Mouse (Mus musculus): ENCODE measurements around the gene Defb19. TPM values are rescaled to one million over a fixed set of nuclear protein-coding genes. Genes with fewer than 3 reads are reported as not detected.

Gene Defb19
- polyA plus RNA-seq, 1 experiment from 2014 or later: not detected

- Histone ChIP-seq H3K27me3 (replicated peaks; ENCODE audit: low read depth, poor library complexity, severe bottlenecking) (no peaks in the 10 kb centered on the region), H3K4me1 (peaks cover 10% of the 10 kb centered on the region)
- peak; percentile 63 for DNase-seq (ENCODE audit: low spot score)
These were observed 32.1 kb upstream of the Defb19 start for GRCm38 (mm10) chr2:152612193-152612592.

GRCm38 (mm10) chr2:152608719-152609118, 28.6 kb upstream of the Defb19 start:
- Histone ChIP-seq H3K9me3 (no peaks in the 10 kb centered on the region), H3K4me1 (peaks cover 10% of the 10 kb centered on the region), H3K4me3 (no peak overlapping the region), H3K27me3 (replicated peaks; ENCODE audit: low read depth, poor library complexity, severe bottlenecking) (no peaks in the 10 kb centered on the region), H3K36me3 (replicated peaks) (no peaks in the 10 kb centered on the region), H3K27ac (replicated peaks) (no peak overlapping the region)
- DNase-seq (ENCODE audit: low spot score): no peak
- WGBS: 85% methylated on average over 1 of the region's 1 CpGs

More at GRCm38 (mm10) chr2:152612193-152612592, 32.1 kb upstream of the Defb19 start:
- WGBS: 34% methylated on average over 8 of the region's 8 CpGs
- Histone ChIP-seq H3K27ac (replicated peaks) (peak overlapping the region; percentile 14; the same call in 1 of the 2 replicates), H3K4me3 (peak overlapping the region; percentile 11; the same call in 1 of the 2 replicates), H3K36me3 (replicated peaks) (no peaks in the 10 kb centered on the region), H3K9me3 (no peaks in the 10 kb centered on the region)

GRCm38 (mm10) chr2:152607746-152608145, 27.6 kb upstream of the Defb19 start:
- no peaks in the 10 kb centered on the region for H3K36me3 ChIP-seq (replicated peaks)
- H3K4me3 ChIP-seq: no peak overlapping the region
- no peak overlapping the region for H3K27ac ChIP-seq (replicated peaks)
- H3K4me1 ChIP-seq: peaks cover 10% of the 10 kb centered on the region
- DNase-seq (ENCODE audit: low spot score): no peak
- H3K9me3 ChIP-seq: no peaks in the 10 kb centered on the region
- H3K27me3 ChIP-seq (replicated peaks; ENCODE audit: low read depth, poor library complexity, severe bottlenecking): no peaks in the 10 kb centered on the region
- WGBS: 67% methylated on average over 6 of the region's 6 CpGs

- WGBS: 86% methylated on average over 15 of the region's 15 CpGs
- no peaks in the 10 kb centered on the region for H3K9me3 ChIP-seq
- DNase-seq (ENCODE audit: low spot score): peak; percentile 41
- H3K27me3 ChIP-seq (replicated peaks; ENCODE audit: low read depth, poor library complexity, severe bottlenecking): no peaks in the 10 kb centered on the region
- H3K36me3 ChIP-seq (replicated peaks): no peaks in the 10 kb centered on the region
- H3K4me3 ChIP-seq: no peak within 1 kb of the TSS
- no peaks in the 10 kb centered on the region for H3K4me1 ChIP-seq
- H3K27ac ChIP-seq (replicated peaks): no peak within 1 kb of the TSS
These were observed 23.9 kb upstream of the Defb19 start, which contains the start of gene Defb36 for GRCm38 (mm10) chr2:152604057-152604456. TSS of gene Defb36 (plus strand) at chr2:152604327.

- no peak overlapping the region for H3K27ac ChIP-seq (replicated peaks)
- no peaks in the 10 kb centered on the region for H3K4me1 ChIP-seq
- H3K36me3 ChIP-seq (replicated peaks): no peaks in the 10 kb centered on the region
- WGBS: 71% methylated on average over 4 of the region's 4 CpGs
- no peaks in the 10 kb centered on the region for H3K9me3 ChIP-seq
- no peak for DNase-seq (ENCODE audit: low spot score)
- no peak overlapping the region for H3K4me3 ChIP-seq
- no peaks in the 10 kb centered on the region for H3K27me3 ChIP-seq (replicated peaks; ENCODE audit: low read depth, poor library complexity, severe bottlenecking)
These were observed 21.3 kb upstream of the Defb19 start for GRCm38 (mm10) chr2:152601275-152601960.

GRCm38 (mm10) chr2:152600076-152600475, 20.0 kb upstream of the Defb19 start:
- H3K36me3 ChIP-seq (replicated peaks): no peaks in the 10 kb centered on the region
- no peak overlapping the region for H3K4me3 ChIP-seq
- H3K9me3 ChIP-seq: no peaks in the 10 kb centered on the region
- DNase-seq (ENCODE audit: low spot score): no peak
- H3K27ac ChIP-seq (replicated peaks): no peak overlapping the region
- WGBS: 90% methylated on average over 6 of the region's 6 CpGs
- H3K27me3 ChIP-seq (replicated peaks; ENCODE audit: low read depth, poor library complexity, severe bottlenecking): no peaks in the 10 kb centered on the region
- no peaks in the 10 kb centered on the region for H3K4me1 ChIP-seq

- Histone ChIP-seq H3K36me3 (replicated peaks) (no peaks in the 10 kb centered on the region), H3K4me1 (no peaks in the 10 kb centered on the region), H3K9me3 (no peaks in the 10 kb centered on the region), H3K4me3 (no peak within 1 kb of the TSS), H3K27me3 (replicated peaks; ENCODE audit: low read depth, poor library complexity, severe bottlenecking) (no peaks in the 10 kb centered on the region), H3K27ac (replicated peaks) (no peak within 1 kb of the TSS)
- 67% methylated on average over 7 of the region's 7 CpGs for whole genome bisulfite sequencing
- no peak for DNase-seq (ENCODE audit: low spot score)
These were observed 19.2 kb upstream of the Defb19 start, which contains the start of gene Defb45 for GRCm38 (mm10) chr2:152599299-152599698. TSS of gene Defb45 (minus strand) at chr2:152599399.

GRCm38 (mm10) chr2:152589021-152589420, 8.9 kb upstream of the Defb19 start:
- H3K36me3 ChIP-seq (replicated peaks): no peaks in the 10 kb centered on the region
- no peak for DNase-seq (ENCODE audit: low spot score)
- WGBS: 34% methylated on average over 6 of the region's 6 CpGs
- H3K27ac ChIP-seq (replicated peaks): no peak overlapping the region
- no peak overlapping the region for H3K4me3 ChIP-seq
- no peaks in the 10 kb centered on the region for H3K9me3 ChIP-seq
- peaks cover 19% of the 10 kb centered on the region for H3K4me1 ChIP-seq
- H3K27me3 ChIP-seq (replicated peaks; ENCODE audit: low read depth, poor library complexity, severe bottlenecking): no peaks in the 10 kb centered on the region

- Histone ChIP-seq H3K27ac (replicated peaks) (no peak overlapping the region), H3K4me1 (peaks cover 19% of the 10 kb centered on the region), H3K36me3 (replicated peaks) (no peaks in the 10 kb centered on the region), H3K4me3 (no peak overlapping the region), H3K9me3 (no peaks in the 10 kb centered on the region), H3K27me3 (replicated peaks; ENCODE audit: low read depth, poor library complexity, severe bottlenecking) (no peaks in the 10 kb centered on the region)
- 33% methylated on average over 2 of the region's 2 CpGs for WGBS
- no peak for DNase-seq (ENCODE audit: low spot score)
These were observed 8.3 kb upstream of the Defb19 start for GRCm38 (mm10) chr2:152588450-152588849.

- Histone ChIP-seq H3K27me3 (replicated peaks; ENCODE audit: low read depth, poor library complexity, severe bottlenecking) (no peaks in the 10 kb centered on the region), H3K9me3 (no peaks in the 10 kb centered on the region), H3K4me1 (peaks cover 19% of the 10 kb centered on the region), H3K4me3 (no peak overlapping the region), H3K27ac (replicated peaks) (no peak overlapping the region), H3K36me3 (replicated peaks) (no peaks in the 10 kb centered on the region)
- DNase-seq (ENCODE audit: low spot score): peak; percentile 25
- 80% methylated on average over 4 of the region's 4 CpGs for WGBS
These were observed 6.9 kb upstream of the Defb19 start for GRCm38 (mm10) chr2:152586926-152587560.

- no peaks in the 10 kb centered on the region for H3K9me3 ChIP-seq
- H3K27ac ChIP-seq (replicated peaks): no peak overlapping the region
- no peaks in the 10 kb centered on the region for H3K27me3 ChIP-seq (replicated peaks; ENCODE audit: low read depth, poor library complexity, severe bottlenecking)
- 89% methylated on average over 11 of the region's 11 CpGs for WGBS
- DNase-seq (ENCODE audit: low spot score): no peak
- H3K36me3 ChIP-seq (replicated peaks): no peaks in the 10 kb centered on the region
- peaks cover 13% of the 10 kb centered on the region for H3K4me1 ChIP-seq
- H3K4me3 ChIP-seq: no peak overlapping the region
These were observed 500 bp upstream of the Defb19 start for GRCm38 (mm10) chr2:152580612-152581011.

- WGBS: 88% methylated on average over 8 of the region's 8 CpGs
- DNase-seq (ENCODE audit: low spot score): no peak
- H3K4me1 ChIP-seq: peaks cover 3% of the 10 kb centered on the region; the same call in 1 of the 2 replicates
These were observed 6.6 kb downstream of the Defb19 start for GRCm38 (mm10) chr2:152573484-152573883.

More at GRCm38 (mm10) chr2:152573484-152573883, 6.6 kb downstream of the Defb19 start:
- Histone ChIP-seq H3K4me3 (no peak overlapping the region), H3K9me3 (no peaks in the 10 kb centered on the region), H3K27me3 (replicated peaks; ENCODE audit: low read depth, poor library complexity, severe bottlenecking) (no peaks in the 10 kb centered on the region), H3K36me3 (replicated peaks) (no peaks in the 10 kb centered on the region), H3K27ac (replicated peaks) (no peak overlapping the region)

All from embryonic facial prominence, embryonic 10.5 days (tissue).